Mouse (Mus musculus): ENCODE measurements around the gene Ctbp1. TPM values are rescaled to one million over a fixed set of nuclear protein-coding genes. Genes with fewer than 3 reads are reported as not detected.
A peak's percentile ranks its signal among the peaks of the same experiment; 100 is the strongest.

The Ctbp1 gene
- polyA plus RNA-seq, 1 experiment from 2014 or later, result 418 TPM

DNA sequence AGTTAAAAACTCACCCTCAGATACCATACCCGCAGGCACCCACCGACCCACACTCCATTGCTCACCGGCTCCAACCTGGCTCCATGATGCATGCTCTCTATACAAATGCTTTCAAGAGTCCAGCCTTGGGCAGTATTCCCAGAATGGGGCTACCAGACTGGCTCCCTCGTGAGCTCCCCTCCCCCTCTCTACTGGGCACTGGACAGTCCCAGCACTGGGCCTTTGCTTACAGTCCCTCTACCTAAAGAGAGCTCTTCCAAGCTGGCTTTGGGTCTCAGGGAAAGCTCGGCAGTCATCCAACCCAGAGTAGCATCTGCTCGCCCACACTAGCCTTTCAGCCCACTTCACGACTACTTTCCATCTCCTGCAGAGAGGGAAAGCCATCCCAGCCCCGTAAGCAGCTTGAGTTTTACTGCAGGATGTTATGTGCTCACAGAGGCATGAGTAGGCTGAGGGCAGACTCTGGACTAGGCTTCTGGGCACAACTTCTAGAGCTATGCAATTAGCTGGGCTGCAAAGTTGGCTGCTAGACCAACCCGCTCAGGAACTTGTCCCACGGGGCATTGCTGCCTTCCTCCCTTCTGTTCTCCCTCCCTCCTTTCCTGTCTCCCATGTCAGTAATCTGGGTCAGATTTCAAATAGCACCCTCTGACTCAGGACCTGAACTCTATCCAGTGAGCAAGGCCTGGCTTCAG, 54.3 kb downstream of the Ctbp1 start:
- Histone ChIP-seq H3K4me2 (replicated peaks) (no peak overlapping the region), H3K9ac (no peak overlapping the region), H3K36me3 (no peaks in the 10 kb centered on the region), H3K9me3 (no peaks in the 10 kb centered on the region), H3K4me3 (no peak overlapping the region), H3K27me3 (no peaks in the 10 kb centered on the region), H3K4me1 (peaks cover 35% of the 10 kb centered on the region), H3K27ac (no peak overlapping the region)
- WGBS, result 79% methylated on average over 10 of the region's 10 CpGs
- ATAC-seq (ENCODE audit: insufficient number of reproducible peaks, insufficient read depth, low FRiP score, low TSS enrichment), result no peak

DNA sequence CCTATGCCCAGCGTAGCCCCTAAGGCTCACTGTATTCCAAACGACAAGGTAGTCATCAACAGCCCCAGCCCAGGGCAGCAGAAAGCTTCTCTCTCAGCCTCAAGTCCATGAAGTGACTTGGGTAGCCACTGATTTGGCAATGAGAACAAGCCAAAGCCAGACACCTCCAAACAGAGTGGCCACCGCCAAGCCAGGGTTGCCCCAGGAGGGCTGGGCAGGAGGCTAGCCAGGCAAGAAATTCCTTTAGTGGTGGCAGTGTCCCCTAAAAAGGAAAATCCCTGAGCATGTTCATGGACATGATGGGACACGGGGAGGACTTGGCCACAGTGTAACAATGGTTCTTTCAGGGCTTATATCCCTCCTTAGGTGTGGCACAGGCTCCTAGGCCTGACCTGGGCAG, 55.0 kb downstream of the Ctbp1 start:
- ATAC-seq (ENCODE audit: insufficient number of reproducible peaks, insufficient read depth, low FRiP score, low TSS enrichment), result no peak
- 90% methylated on average over 4 of the region's 4 CpGs for WGBS
- Histone ChIP-seq H3K36me3 (no peaks in the 10 kb centered on the region), H3K4me3 (no peak overlapping the region), H3K9me3 (no peaks in the 10 kb centered on the region), H3K9ac (no peak overlapping the region), H3K4me1 (peaks cover 35% of the 10 kb centered on the region), H3K4me2 (replicated peaks) (no peak overlapping the region), H3K27ac (no peak overlapping the region), H3K27me3 (no peaks in the 10 kb centered on the region)

DNA sequence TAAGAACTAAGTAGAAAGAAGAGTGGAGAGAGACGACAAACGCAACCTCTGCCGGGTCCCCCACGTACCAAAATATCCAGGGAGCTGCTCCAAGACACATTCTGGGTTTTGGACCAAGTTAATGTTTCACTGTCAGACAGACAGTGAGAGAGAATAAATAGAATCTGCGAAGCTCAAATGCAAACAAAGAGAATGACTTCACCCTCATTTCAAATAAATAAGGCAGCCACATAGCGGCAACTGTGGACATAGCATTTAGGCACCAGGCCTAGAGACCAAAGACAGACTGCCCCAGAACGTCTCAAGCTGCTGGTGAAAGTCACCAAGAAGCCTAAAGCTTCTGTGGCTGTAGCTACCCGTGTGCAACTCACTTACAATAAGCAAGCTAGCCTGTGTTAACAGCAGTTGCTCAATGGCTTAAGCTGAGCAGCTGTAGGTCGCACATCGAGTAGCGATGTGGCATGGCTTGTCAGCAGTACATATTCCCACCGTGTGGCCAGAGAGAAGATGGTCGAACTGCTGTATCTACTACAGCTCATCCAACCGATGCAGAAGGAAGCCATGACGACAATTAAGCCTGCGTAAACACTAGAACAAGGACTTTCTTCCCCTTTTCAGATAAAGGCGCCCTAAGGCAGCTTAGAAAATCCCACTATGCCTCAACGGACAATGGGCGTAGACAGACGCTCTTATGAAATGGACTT, 55.9 kb downstream of the Ctbp1 start:
- WGBS, result 75% methylated on average over 20 of the region's 20 CpGs

GRCm38 (mm10) chr5:33218081-33218480, 56.7 kb downstream of the Ctbp1 start, which contains the start of gene Spon2:
Spon2 (minus strand) TSS chr5:33218455.
- ATAC-seq (ENCODE audit: insufficient number of reproducible peaks, insufficient read depth, low FRiP score, low TSS enrichment), result no peak
- no peaks in the 10 kb centered on the region for H3K27me3 ChIP-seq
- no peaks in the 10 kb centered on the region for H3K9me3 ChIP-seq
- H3K4me1 ChIP-seq, result peaks cover 30% of the 10 kb centered on the region
- no peak within 1 kb of the TSS for H3K4me2 ChIP-seq (replicated peaks)
- H3K36me3 ChIP-seq, result no peaks in the 10 kb centered on the region
- no peak within 1 kb of the TSS for H3K27ac ChIP-seq
- WGBS, result 19% methylated on average over 4 of the region's 5 CpGs
- no peak within 1 kb of the TSS for H3K9ac ChIP-seq
- no peak within 1 kb of the TSS for H3K4me3 ChIP-seq

More for the DNA sequence above, 55.9 kb downstream of the Ctbp1 start:
- Histone ChIP-seq H3K4me3 (no peak overlapping the region), H3K9ac (no peak overlapping the region), H3K4me1 (peaks cover 35% of the 10 kb centered on the region), H3K27me3 (no peaks in the 10 kb centered on the region), H3K36me3 (no peaks in the 10 kb centered on the region), H3K4me2 (replicated peaks) (no peak overlapping the region), H3K9me3 (no peaks in the 10 kb centered on the region), H3K27ac (no peak overlapping the region)
- no peak for ATAC-seq (ENCODE audit: insufficient number of reproducible peaks, insufficient read depth, low FRiP score, low TSS enrichment)

- H3K27ac ChIP-seq, result no peak overlapping the region
- no peak for ATAC-seq (ENCODE audit: insufficient number of reproducible peaks, insufficient read depth, low FRiP score, low TSS enrichment)
Observed at GRCm38 (mm10) chr5:33217663-33218062, 57.1 kb downstream of the Ctbp1 start.

DNA sequence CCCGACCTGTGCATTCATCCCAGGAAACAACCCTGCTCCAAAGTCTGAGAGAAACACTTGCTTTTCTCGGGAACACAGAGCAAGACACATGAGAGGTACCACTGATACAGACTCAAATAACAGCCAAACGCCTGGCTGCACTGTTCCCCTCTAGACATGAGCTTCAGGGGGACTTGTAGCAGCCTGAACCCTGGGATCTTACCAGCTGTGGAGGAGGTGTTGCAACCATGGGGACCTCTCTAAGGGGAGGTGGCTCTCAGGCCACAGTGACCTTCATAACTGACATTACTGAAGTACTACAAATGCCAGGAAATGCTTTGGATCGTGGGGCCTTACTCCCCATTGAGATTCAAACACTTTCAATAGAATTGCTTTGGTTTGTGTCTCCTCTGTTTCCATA, 60.1 kb downstream of the Ctbp1 start:
- Histone ChIP-seq H3K27ac (no peak overlapping the region), H3K27me3 (no peaks in the 10 kb centered on the region), H3K4me3 (no peak overlapping the region), H3K4me1 (peaks cover 13% of the 10 kb centered on the region), H3K9ac (no peak overlapping the region), H3K36me3 (no peaks in the 10 kb centered on the region), H3K4me2 (replicated peaks) (no peak overlapping the region), H3K9me3 (no peaks in the 10 kb centered on the region)
- 66% methylated on average over 4 of the region's 4 CpGs for WGBS
- ATAC-seq (ENCODE audit: insufficient number of reproducible peaks, insufficient read depth, low FRiP score, low TSS enrichment), result no peak

More at GRCm38 (mm10) chr5:33217663-33218062, 57.1 kb downstream of the Ctbp1 start:
- Histone ChIP-seq H3K4me3 (no peak overlapping the region), H3K9me3 (no peaks in the 10 kb centered on the region), H3K27me3 (no peaks in the 10 kb centered on the region), H3K4me1 (peaks cover 26% of the 10 kb centered on the region), H3K4me2 (replicated peaks) (no peak overlapping the region), H3K9ac (no peak overlapping the region), H3K36me3 (no peaks in the 10 kb centered on the region)
- WGBS, result 41% methylated on average over 3 of the region's 3 CpGs

DNA sequence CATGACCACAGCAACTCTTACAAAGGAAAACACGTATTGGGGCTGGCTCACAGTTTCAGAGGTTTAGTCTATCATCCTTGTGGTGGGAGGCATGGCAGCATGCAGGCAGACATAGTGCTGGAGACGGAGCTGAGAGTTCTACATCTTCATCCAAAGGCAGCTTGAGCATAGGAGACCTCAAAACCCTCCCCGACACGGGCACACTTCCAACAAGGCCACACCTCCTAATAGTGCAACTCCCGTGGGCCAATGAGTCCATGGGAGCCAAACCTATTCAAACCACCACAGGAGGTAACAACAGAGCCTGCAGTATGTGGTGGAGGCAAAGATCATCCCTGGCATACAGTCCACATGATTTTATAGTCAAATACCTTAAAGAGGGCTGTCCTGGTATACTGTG, 63.5 kb downstream of the Ctbp1 start:
- Histone ChIP-seq H3K4me2 (replicated peaks) (no peak overlapping the region), H3K9ac (no peak overlapping the region), H3K9me3 (no peaks in the 10 kb centered on the region), H3K4me3 (no peak overlapping the region), H3K36me3 (no peaks in the 10 kb centered on the region), H3K27ac (no peak overlapping the region), H3K27me3 (no peaks in the 10 kb centered on the region), H3K4me1 (no peaks in the 10 kb centered on the region)
- WGBS, result 78% methylated on average over 5 of the region's 5 CpGs
- no peak for ATAC-seq (ENCODE audit: insufficient number of reproducible peaks, insufficient read depth, low FRiP score, low TSS enrichment)

DNA sequence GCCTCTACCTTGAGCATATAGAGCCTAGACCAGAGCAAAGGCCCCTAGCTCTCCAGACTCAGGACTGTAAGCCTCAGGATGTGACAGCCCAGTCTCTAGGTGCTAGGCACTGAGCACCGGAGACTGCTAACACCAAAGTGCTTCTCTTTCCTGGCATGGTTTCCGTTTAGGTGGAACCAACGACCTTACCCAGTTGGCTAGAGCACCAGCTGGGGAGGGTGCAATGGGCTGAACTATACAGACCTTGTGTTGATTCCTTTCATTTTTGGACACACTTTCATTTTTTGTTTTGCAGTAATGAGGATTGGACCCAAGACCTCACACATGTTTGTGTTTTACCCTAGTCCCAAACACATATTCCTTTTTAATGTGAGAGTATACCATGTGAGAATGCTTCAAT, 64.3 kb downstream of the Ctbp1 start:
- ATAC-seq (ENCODE audit: insufficient number of reproducible peaks, insufficient read depth, low FRiP score, low TSS enrichment), result no peak
- H3K4me2 ChIP-seq (replicated peaks), result no peak overlapping the region
- H3K27ac ChIP-seq, result no peak overlapping the region
- H3K4me1 ChIP-seq, result no peaks in the 10 kb centered on the region
- WGBS, result 85% methylated on average over 3 of the region's 3 CpGs
- no peaks in the 10 kb centered on the region for H3K9me3 ChIP-seq
- H3K27me3 ChIP-seq, result no peaks in the 10 kb centered on the region
- no peak overlapping the region for H3K4me3 ChIP-seq
- H3K9ac ChIP-seq, result no peak overlapping the region
- H3K36me3 ChIP-seq, result no peaks in the 10 kb centered on the region

GRCm38 (mm10) chr5:33208533-33209245, 66.1 kb downstream of the Ctbp1 start:
- H3K9me3 ChIP-seq, result no peaks in the 10 kb centered on the region
- no peak overlapping the region for H3K4me3 ChIP-seq
- no peaks in the 10 kb centered on the region for H3K27me3 ChIP-seq
- 68% methylated on average over 14 of the region's 14 CpGs for WGBS
- no peaks in the 10 kb centered on the region for H3K36me3 ChIP-seq
- no peak overlapping the region for H3K9ac ChIP-seq
- no peaks in the 10 kb centered on the region; the same call in 1 of the 2 replicates for H3K4me1 ChIP-seq
- H3K4me2 ChIP-seq (replicated peaks), result no peak overlapping the region
- no peak overlapping the region for H3K27ac ChIP-seq
- no peak for ATAC-seq (ENCODE audit: insufficient number of reproducible peaks, insufficient read depth, low FRiP score, low TSS enrichment)

DNA sequence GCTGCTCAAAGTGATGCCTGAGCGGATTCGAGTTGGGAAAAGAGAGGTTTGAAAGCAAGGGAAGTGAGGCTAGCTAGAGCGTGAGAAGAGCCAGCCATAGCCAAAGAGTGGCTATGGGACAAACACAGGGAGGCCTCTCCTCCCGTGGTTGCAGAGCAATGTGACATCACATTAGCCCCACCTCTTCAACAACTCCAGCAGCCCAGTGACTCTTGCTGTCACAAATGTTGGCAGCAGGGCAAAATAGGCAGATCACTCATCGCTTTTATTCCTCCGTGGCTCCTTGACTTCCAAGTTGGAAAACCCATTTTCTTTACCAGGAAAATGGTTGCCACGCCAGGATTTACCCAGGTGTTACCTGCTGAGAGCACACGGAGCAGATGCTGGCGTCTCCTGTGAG, 67.7 kb downstream of the Ctbp1 start:
- no peaks in the 10 kb centered on the region for H3K9me3 ChIP-seq
- H3K4me3 ChIP-seq, result no peak overlapping the region
- H3K27ac ChIP-seq, result no peak overlapping the region
- ATAC-seq (ENCODE audit: insufficient number of reproducible peaks, insufficient read depth, low FRiP score, low TSS enrichment), result no peak
- 55% methylated on average over 9 of the region's 9 CpGs for WGBS
- H3K4me2 ChIP-seq (replicated peaks), result no peak overlapping the region
- no peaks in the 10 kb centered on the region for H3K27me3 ChIP-seq
- H3K4me1 ChIP-seq, result no peaks in the 10 kb centered on the region; the same call in 1 of the 2 replicates
- no peak overlapping the region for H3K9ac ChIP-seq
- no peaks in the 10 kb centered on the region for H3K36me3 ChIP-seq

GRCm38 (mm10) chr5:33206328-33206727, 68.5 kb downstream of the Ctbp1 start:
- ATAC-seq (ENCODE audit: insufficient number of reproducible peaks, insufficient read depth, low FRiP score, low TSS enrichment), result no peak
- no peaks in the 10 kb centered on the region for H3K27me3 ChIP-seq
- no peak overlapping the region for H3K4me3 ChIP-seq
- H3K9ac ChIP-seq, result no peak overlapping the region
- WGBS, result 86% methylated on average over 7 of the region's 7 CpGs
- no peaks in the 10 kb centered on the region for H3K9me3 ChIP-seq
- no peak overlapping the region for H3K4me2 ChIP-seq (replicated peaks)
- H3K36me3 ChIP-seq, result no peaks in the 10 kb centered on the region
- no peaks in the 10 kb centered on the region; the same call in 1 of the 2 replicates for H3K4me1 ChIP-seq
- H3K27ac ChIP-seq, result no peak overlapping the region

GRCm38 (mm10) chr5:33204284-33204683, 70.5 kb downstream of the Ctbp1 start:
- Histone ChIP-seq H3K4me3 (no peak overlapping the region), H3K27ac (no peak overlapping the region), H3K9ac (no peak overlapping the region), H3K36me3 (no peaks in the 10 kb centered on the region), H3K27me3 (no peaks in the 10 kb centered on the region), H3K9me3 (no peaks in the 10 kb centered on the region), H3K4me2 (replicated peaks) (peak overlapping the region; percentile 43; the same call in 1 of the 2 replicates), H3K4me1 (no peaks in the 10 kb centered on the region; the same call in 1 of the 2 replicates)
- WGBS, result 74% methylated on average over 7 of the region's 7 CpGs
- no peak for ATAC-seq (ENCODE audit: insufficient number of reproducible peaks, insufficient read depth, low FRiP score, low TSS enrichment)
